Comparison of ENCODE assay signal across 8 mouse cellular contexts in genomic region chr5:147187552-147188170, GRCm38 (mm10). TPM values are rescaled to one million over a fixed set of nuclear protein-coding genes. Genes with fewer than 3 reads are reported as not detected.
DNase-seq lines count a peak whose midpoint lies in the region; ATAC-seq and TF ChIP-seq lines count a peak whose summit lies in the region.
"Had no signal": no experiment of that assay in that cellular context is flagged by ENCODE, and none has a peak within 500 bp of the region (broad histone marks: within the 10 kb centered on the region; RNA-seq: fewer than 3 reads in every experiment).

No protein-coding gene starts in this region.

- no peaks in the 10 kb centered on the region for H3K36me3 ChIP-seq in lung, embryonic 16.5 days (ENCODE audit: control insufficient read depth, insufficient read depth, low read length)
- no peaks in the 10 kb centered on the region for H3K36me3 ChIP-seq in forebrain, embryonic 10.5 days (replicated peaks)
- H3K36me3 ChIP-seq in limb, embryonic 14.5 days (ENCODE audit: control insufficient read depth, insufficient read depth, low read length), result no peaks in the 10 kb centered on the region
- H3K36me3 ChIP-seq in stomach, embryonic 14.5 days (ENCODE audit: control insufficient read depth, insufficient read depth, low read length), result no peaks in the 10 kb centered on the region

- no peak overlapping the region for H3K9ac ChIP-seq in lung, embryonic 16.5 days (ENCODE audit: low read length)
- H3K9ac ChIP-seq in limb, embryonic 14.5 days (ENCODE audit: low read depth, low read length, severe bottlenecking), result no peak overlapping the region
- no peak overlapping the region for H3K9ac ChIP-seq in stomach, embryonic 14.5 days (replicated peaks; ENCODE audit: low read depth, low read length)

- H3K4me2 ChIP-seq in lung, embryonic 16.5 days (ENCODE audit: low read depth, low read length), result peak overlapping the region; percentile 35
- H3K4me2 ChIP-seq in limb, embryonic 14.5 days (replicated peaks; ENCODE audit: low read depth, low read length, severe bottlenecking), result no peak overlapping the region
- H3K4me2 ChIP-seq in stomach, embryonic 14.5 days (replicated peaks; ENCODE audit: low read depth, low read length), result no peak overlapping the region; the same call in 1 of the 2 replicates

- no peaks in the 10 kb centered on the region for H3K9me3 ChIP-seq in lung, embryonic 16.5 days (ENCODE audit: control insufficient read depth, low read length)
- peaks cover 11% of the 10 kb centered on the region for H3K9me3 ChIP-seq in forebrain, embryonic 10.5 days
- H3K9me3 ChIP-seq in limb, embryonic 14.5 days (ENCODE audit: control insufficient read depth, low read length), result no peaks in the 10 kb centered on the region
- H3K9me3 ChIP-seq in stomach, embryonic 14.5 days (ENCODE audit: control insufficient read depth, low read depth, low read length), result 0 out of 2 replicates have a peak, but pooled peaks cover 4% of the 10 kb centered on the region

- peaks cover 8% of the 10 kb centered on the region for H3K4me1 ChIP-seq in lung, embryonic 16.5 days (replicated peaks; ENCODE audit: control insufficient read depth, insufficient read depth, low read length)
- H3K4me1 ChIP-seq in forebrain, embryonic 10.5 days, result peaks cover 49% of the 10 kb centered on the region
- H3K4me1 ChIP-seq in limb, embryonic 14.5 days (ENCODE audit: control insufficient read depth, insufficient read depth, low read length), result peaks cover 7% of the 10 kb centered on the region
- peaks cover 5% of the 10 kb centered on the region for H3K4me1 ChIP-seq in stomach, embryonic 14.5 days (ENCODE audit: control insufficient read depth, insufficient read depth, low read length)

- H3K4me3 ChIP-seq in lung, embryonic 16.5 days (ENCODE audit: low read length), result peak overlapping the region; percentile 27
- peak overlapping the region; percentile 48 for H3K4me3 ChIP-seq in forebrain, embryonic 10.5 days
- peak overlapping the region; percentile 11 for H3K4me3 ChIP-seq in limb, embryonic 14.5 days (replicated peaks; ENCODE audit: low read length)
- peak overlapping the region; percentile 15 for H3K4me3 ChIP-seq in stomach, embryonic 14.5 days (ENCODE audit: low read depth, low read length)

- peaks cover 82% of the 10 kb centered on the region for H3K27me3 ChIP-seq in lung, embryonic 16.5 days (ENCODE audit: control insufficient read depth, insufficient read depth, low read depth, low read length)
- H3K27me3 ChIP-seq in forebrain, embryonic 10.5 days (ENCODE audit: poor library complexity, severe bottlenecking), result peaks cover 100% of the 10 kb centered on the region
- peaks cover 73% of the 10 kb centered on the region for H3K27me3 ChIP-seq in limb, embryonic 14.5 days (ENCODE audit: control insufficient read depth, insufficient read depth, low read length)
- peaks cover 71% of the 10 kb centered on the region for H3K27me3 ChIP-seq in stomach, embryonic 14.5 days (ENCODE audit: control insufficient read depth, insufficient read depth, low read length)

- no peak for ATAC-seq in lung, embryonic 16.5 days (ENCODE audit: low read depth)
- no peak for ATAC-seq in limb, embryonic 14.5 days (ENCODE audit: low FRiP score, low read depth)
- no peak for ATAC-seq in stomach, embryonic 14.5 days (ENCODE audit: insufficient number of reproducible peaks, insufficient read depth, low FRiP score, low read depth)

- 4% methylated on average over 25 of the region's 25 CpGs for WGBS in lung, embryonic 16.5 days
- WGBS in forebrain, embryonic 10.5 days, result 1% methylated on average over 25 of the region's 25 CpGs
- 2% methylated on average over 25 of the region's 25 CpGs for WGBS in limb, embryonic 14.5 days
- 2% methylated on average over 25 of the region's 25 CpGs for WGBS in stomach, embryonic 14.5 days

- TF ChIP-seq POLR2A in limb, embryonic 14.5 days (IDR thresholded peaks at IDR 0.05; ENCODE audit: borderline replicate concordance, extremely low read depth, insufficient read depth, insufficient read length), result no peak

- DNase-seq in lung, adult 18-20 months, result no peak
- no peak for DNase-seq in forebrain, embryonic 10.5 days (ENCODE audit: extremely low spot score, low spot score)
- no peak for DNase-seq in limb, embryonic 14.5 days (ENCODE audit: low spot score)
- DNase-seq in testis, postnatal 10 days (ENCODE audit: low spot score), result no peak
- DNase-seq in gastrocnemius, adult 18-20 months (ENCODE audit: low spot score), result no peak

- no peak overlapping the region for H3K27ac ChIP-seq in lung, embryonic 16.5 days (ENCODE audit: low read length)
- H3K27ac ChIP-seq in forebrain, embryonic 10.5 days, result no peak overlapping the region
- H3K27ac ChIP-seq in limb, embryonic 14.5 days (replicated peaks; ENCODE audit: low read depth, low read length), result no peak overlapping the region
- no peak overlapping the region for H3K27ac ChIP-seq in stomach, embryonic 14.5 days (ENCODE audit: low read length)

RNA-seq across cellular contexts. Expression of gene Gsx1, which starts 0.8 kb away (rescaled TPM):
- polyA plus RNA-seq in lung, embryonic 16.5 days (2015; fragmentation: Nextera tagmentation; extraction: Ambion mirVana), result not detected in 2 replicates
- 2.4 and 3.0 TPM in 2 replicates for polyA plus RNA-seq in forebrain, embryonic 10.5 days (2016; fragmentation: Nextera tagmentation; extraction: Ambion mirVana)
- polyA plus RNA-seq in limb, embryonic 14.5 days (2012; rRNA removed), result not detected in 2 replicates
- polyA plus RNA-seq in limb, embryonic 14.5 days (2014; fragmentation: Nextera tagmentation; extraction: Ambion mirVana), result not detected in 2 replicates
- not detected in 2 replicates for polyA plus RNA-seq in stomach, embryonic 14.5 days (2014; fragmentation: Nextera tagmentation; extraction: Ambion mirVana)
- total RNA-seq in gastrocnemius, adult 18-20 months (2021), result not detected
- total RNA-seq: common myeloid progenitor, adult 5-6 weeks had no signal
